Mouse (Mus musculus) embryonic fibroblast, embryonic 13.5 days (primary cell): ENCODE data around the gene Taar8c. TPM values are rescaled to one million over a fixed set of nuclear protein-coding genes. Genes with fewer than 3 reads are reported as not detected.
"Not testable (repeated sequence)": the region's sequence is repeated elsewhere in the genome, so short reads cannot be mapped to it uniquely, and the experiment has no call there.

Source experiments
- H3K27ac ChIP-seq: 2 replicates; pipeline ENCODE4 v1.5.1; 2012; ENCODE audit warnings: low read length, control low read depth, inconsistent platforms; ENCODE audit not compliant: insufficient read depth
- H3K4me1 ChIP-seq: 2 replicates; pipeline ENCODE4 v1.6.1; 2011; ENCODE audit warnings: low read length; ENCODE audit not compliant: control insufficient read depth, insufficient read depth
- H3K4me3 ChIP-seq: 2 replicates; pipeline ENCODE4 v1.5.1; 2011; ENCODE audit warnings: mild to moderate bottlenecking, control low read depth, low read length; ENCODE audit not compliant: insufficient read depth
- CTCF ChIP-seq: IDR thresholded peaks from 2 replicates; pipeline ENCODE4 v1.5.1; 2011; ENCODE audit warnings: mild to moderate bottlenecking, control low read depth, low read length, moderate library complexity, borderline replicate concordance; ENCODE audit not compliant: insufficient read depth
- POLR2A ChIP-seq: IDR thresholded peaks from 2 replicates; pipeline ENCODE4 v1.6.1; 2011; ENCODE audit warnings: low read depth, mild to moderate bottlenecking, control low read depth, low read length, moderate library complexity
- polyA plus RNA-seq: library from polyadenylated mRNA; stranded (reverse); fragments of >200 nt; gene quantifications from 2 replicates; pipeline ENCODE4 v1.2.4, GENCODE M21; 2011; ENCODE audit warnings: low read depth; ENCODE audit not compliant: missing spikeins, insufficient read length

Gene Taar8c
- polyA plus RNA-seq, 1 experiment: not detected

- no peak overlapping the region for H3K4me3 ChIP-seq
Measured at GRCm38 (mm10) chr10:24111116-24111778, 9.5 kb upstream of the Taar8c start.

GRCm38 (mm10) chr10:24109434-24109833 is 7.7 kb upstream of the Taar8c start, which contains the start of gene Taar9:
TSS of gene Taar9 (minus strand) at chr10:24109534.
- not testable (repeated sequence) for H3K4me1 ChIP-seq, H3K4me3 ChIP-seq, H3K27ac ChIP-seq

More at GRCm38 (mm10) chr10:24111116-24111778, 9.5 kb upstream of the Taar8c start:
- Histone ChIP-seq H3K4me1 (no peaks in the 10 kb centered on the region), H3K27ac (no peak overlapping the region)
- TF ChIP-seq POLR2A (no peak), CTCF (no peak)

- no peak overlapping the region for H3K27ac ChIP-seq
- no peak for TF ChIP-seq POLR2A
- TF ChIP-seq CTCF: no peak
Measured at GRCm38 (mm10) chr10:24108236-24108635, 6.5 kb upstream of the Taar8c start.

GRCm38 (mm10) chr10:24107747-24108146 is 6.0 kb upstream of the Taar8c start:
- Histone ChIP-seq H3K4me3 (no peak overlapping the region), H3K27ac (no peak overlapping the region), H3K4me1 (no peaks in the 10 kb centered on the region)
- TF ChIP-seq CTCF: no peak
- no peak for TF ChIP-seq POLR2A

More at GRCm38 (mm10) chr10:24108236-24108635, 6.5 kb upstream of the Taar8c start:
- no peaks in the 10 kb centered on the region for H3K4me1 ChIP-seq
- no peak overlapping the region for H3K4me3 ChIP-seq

- not testable (repeated sequence) for H3K4me3 ChIP-seq, H3K27ac ChIP-seq, H3K4me1 ChIP-seq
Measured at GRCm38 (mm10) chr10:24103299-24103698, 1.6 kb upstream of the Taar8c start.

- H3K27ac ChIP-seq, H3K4me3 ChIP-seq, H3K4me1 ChIP-seq: not testable (repeated sequence)
Measured at GRCm38 (mm10) chr10:24097010-24097409, 4.7 kb downstream of the Taar8c start.

- TF ChIP-seq CTCF: no peak
- TF ChIP-seq POLR2A: no peak
- Histone ChIP-seq H3K27ac (no peak within 1 kb of the TSS), H3K4me3 (no peak within 1 kb of the TSS), H3K4me1 (no peaks in the 10 kb centered on the region)
Measured at GRCm38 (mm10) chr10:24092194-24092593, 9.5 kb downstream of the Taar8c start, which contains the start of gene Taar8b. TSS of gene Taar8b (minus strand) at chr10:24092294.

GRCm38 (mm10) chr10:24087168-24087567 is 14.5 kb downstream of the Taar8c start:
- no peaks in the 10 kb centered on the region for H3K4me1 ChIP-seq
- H3K27ac ChIP-seq: no peak overlapping the region
- TF ChIP-seq POLR2A: no peak
- no peak for TF ChIP-seq CTCF
- no peak overlapping the region for H3K4me3 ChIP-seq

- no peak overlapping the region for H3K27ac ChIP-seq
- TF ChIP-seq POLR2A: no peak
- TF ChIP-seq CTCF: no peak
- H3K4me1 ChIP-seq: no peaks in the 10 kb centered on the region
- no peak overlapping the region for H3K4me3 ChIP-seq
Measured at GRCm38 (mm10) chr10:24086555-24086954, 15.2 kb downstream of the Taar8c start.

GRCm38 (mm10) chr10:24085936-24086335 is 15.8 kb downstream of the Taar8c start:
- Histone ChIP-seq H3K4me3 (no peak overlapping the region), H3K27ac (no peak overlapping the region), H3K4me1 (no peaks in the 10 kb centered on the region)
- TF ChIP-seq POLR2A (no peak), CTCF (no peak)

- no peak overlapping the region for H3K27ac ChIP-seq
- TF ChIP-seq POLR2A (no peak), CTCF (peak; percentile 33; the same call in 1 of the 2 replicates)
- no peaks in the 10 kb centered on the region for H3K4me1 ChIP-seq
- no peak overlapping the region for H3K4me3 ChIP-seq
Measured at GRCm38 (mm10) chr10:24080166-24080565, 21.5 kb downstream of the Taar8c start.

GRCm38 (mm10) chr10:24076200-24076599 is 25.5 kb downstream of the Taar8c start, which contains the start of gene Taar8a:
TSS of gene Taar8a (plus strand) at chr10:24076500.
- not testable (repeated sequence) for H3K27ac ChIP-seq, H3K4me1 ChIP-seq, H3K4me3 ChIP-seq

GRCm38 (mm10) chr10:24074751-24075150 is 27.0 kb downstream of the Taar8c start:
- H3K4me1 ChIP-seq, H3K4me3 ChIP-seq, H3K27ac ChIP-seq: not testable (repeated sequence)
